Mouse (Mus musculus): ENCODE results near the gene Ift122.

The Ift122 gene

GRCm38 (mm10) chr6:115968086-115968485 lies 114.8 kb downstream of the Ift122 start:
- no peaks in the 10 kb centered on the region for H3K9me3 ChIP-seq (ENCODE audit: low read length)
- H3K36me3 ChIP-seq (ENCODE audit: insufficient read depth, low read length): no peaks in the 10 kb centered on the region
- H3K4me1 ChIP-seq (replicated peaks; ENCODE audit: low read depth, low read length): peaks cover 25% of the 10 kb centered on the region
- H3K4me3 ChIP-seq (replicated peaks; ENCODE audit: low read length): no peak overlapping the region
- peaks cover 32% of the 10 kb centered on the region for H3K27me3 ChIP-seq (ENCODE audit: insufficient read depth, low read length)
- TF ChIP-seq CTCF (conservative IDR thresholded peaks at IDR 0.05; ENCODE audit: low read length): no peak
- no peak for TF ChIP-seq POU5F1 (IDR thresholded peaks at IDR 0.05; ENCODE audit: borderline replicate concordance, low read length)
- no peak for TF ChIP-seq NANOG (IDR thresholded peaks at IDR 0.05; ENCODE audit: borderline replicate concordance, low read length)

GRCm38 (mm10) chr6:115968700-115969099 lies 115.4 kb downstream of the Ift122 start:
- no peak for TF ChIP-seq NANOG (IDR thresholded peaks at IDR 0.05; ENCODE audit: borderline replicate concordance, low read length)
- TF ChIP-seq POU5F1 (IDR thresholded peaks at IDR 0.05; ENCODE audit: borderline replicate concordance, low read length): no peak
- no peak for TF ChIP-seq CTCF (conservative IDR thresholded peaks at IDR 0.05; ENCODE audit: low read length)
- no peak overlapping the region for H3K4me3 ChIP-seq (replicated peaks; ENCODE audit: low read length)
- H3K9me3 ChIP-seq (ENCODE audit: low read length): no peaks in the 10 kb centered on the region
- peaks cover 31% of the 10 kb centered on the region for H3K27me3 ChIP-seq (ENCODE audit: insufficient read depth, low read length)
- H3K36me3 ChIP-seq (ENCODE audit: insufficient read depth, low read length): no peaks in the 10 kb centered on the region
- peaks cover 20% of the 10 kb centered on the region for H3K4me1 ChIP-seq (replicated peaks; ENCODE audit: low read depth, low read length)

- Histone ChIP-seq H3K9me3 (ENCODE audit: low read length) (no peaks in the 10 kb centered on the region), H3K4me3 (replicated peaks; ENCODE audit: low read length) (no peak overlapping the region), H3K27me3 (ENCODE audit: insufficient read depth, low read length) (peaks cover 31% of the 10 kb centered on the region), H3K4me1 (replicated peaks; ENCODE audit: low read depth, low read length) (peaks cover 16% of the 10 kb centered on the region), H3K36me3 (ENCODE audit: insufficient read depth, low read length) (no peaks in the 10 kb centered on the region)
- TF ChIP-seq CTCF (conservative IDR thresholded peaks at IDR 0.05; ENCODE audit: low read length) (no peak), POU5F1 (IDR thresholded peaks at IDR 0.05; ENCODE audit: borderline replicate concordance, low read length) (no peak), NANOG (IDR thresholded peaks at IDR 0.05; ENCODE audit: borderline replicate concordance, low read length) (no peak)
Measured at GRCm38 (mm10) chr6:115969103-115969502, 115.8 kb downstream of the Ift122 start.

- Histone ChIP-seq H3K36me3 (ENCODE audit: insufficient read depth, low read length) (no peaks in the 10 kb centered on the region), H3K4me3 (replicated peaks; ENCODE audit: low read length) (no peak overlapping the region), H3K4me1 (replicated peaks; ENCODE audit: low read depth, low read length) (peaks cover 15% of the 10 kb centered on the region), H3K27me3 (ENCODE audit: insufficient read depth, low read length) (peaks cover 31% of the 10 kb centered on the region), H3K9me3 (ENCODE audit: low read length) (no peaks in the 10 kb centered on the region)
- TF ChIP-seq POU5F1 (IDR thresholded peaks at IDR 0.05; ENCODE audit: borderline replicate concordance, low read length) (no peak), NANOG (IDR thresholded peaks at IDR 0.05; ENCODE audit: borderline replicate concordance, low read length) (no peak), CTCF (conservative IDR thresholded peaks at IDR 0.05; ENCODE audit: low read length) (no peak)
Measured at GRCm38 (mm10) chr6:115969952-115970351, 116.7 kb downstream of the Ift122 start.

GRCm38 (mm10) chr6:115971273-115972060 lies 118.2 kb downstream of the Ift122 start:
- no peak for TF ChIP-seq CTCF (conservative IDR thresholded peaks at IDR 0.05; ENCODE audit: low read length)
- TF ChIP-seq NANOG (IDR thresholded peaks at IDR 0.05; ENCODE audit: borderline replicate concordance, low read length): no peak
- TF ChIP-seq POU5F1 (IDR thresholded peaks at IDR 0.05; ENCODE audit: borderline replicate concordance, low read length): no peak
- Histone ChIP-seq H3K9me3 (ENCODE audit: low read length) (no peaks in the 10 kb centered on the region), H3K36me3 (ENCODE audit: insufficient read depth, low read length) (no peaks in the 10 kb centered on the region), H3K27me3 (ENCODE audit: insufficient read depth, low read length) (peaks cover 32% of the 10 kb centered on the region), H3K4me3 (replicated peaks; ENCODE audit: low read length) (no peak overlapping the region), H3K4me1 (replicated peaks; ENCODE audit: low read depth, low read length) (peaks cover 11% of the 10 kb centered on the region)

GRCm38 (mm10) chr6:115972083-115972764 lies 119.0 kb downstream of the Ift122 start:
- Histone ChIP-seq H3K9me3 (ENCODE audit: low read length) (no peaks in the 10 kb centered on the region), H3K27me3 (ENCODE audit: insufficient read depth, low read length) (peaks cover 32% of the 10 kb centered on the region), H3K36me3 (ENCODE audit: insufficient read depth, low read length) (no peaks in the 10 kb centered on the region), H3K4me3 (replicated peaks; ENCODE audit: low read length) (no peak overlapping the region), H3K4me1 (replicated peaks; ENCODE audit: low read depth, low read length) (peaks cover 10% of the 10 kb centered on the region)
- TF ChIP-seq NANOG (IDR thresholded peaks at IDR 0.05; ENCODE audit: borderline replicate concordance, low read length): no peak
- no peak for TF ChIP-seq POU5F1 (IDR thresholded peaks at IDR 0.05; ENCODE audit: borderline replicate concordance, low read length)
- TF ChIP-seq CTCF (conservative IDR thresholded peaks at IDR 0.05; ENCODE audit: low read length): no peak

GRCm38 (mm10) chr6:115973139-115973875 lies 120.0 kb downstream of the Ift122 start:
- peaks cover 23% of the 10 kb centered on the region for H3K27me3 ChIP-seq (ENCODE audit: insufficient read depth, low read length)
- no peak overlapping the region for H3K4me3 ChIP-seq (replicated peaks; ENCODE audit: low read length)
- no peak for TF ChIP-seq CTCF (conservative IDR thresholded peaks at IDR 0.05; ENCODE audit: low read length)
- TF ChIP-seq POU5F1 (IDR thresholded peaks at IDR 0.05; ENCODE audit: borderline replicate concordance, low read length): no peak
- no peak for TF ChIP-seq NANOG (IDR thresholded peaks at IDR 0.05; ENCODE audit: borderline replicate concordance, low read length)

More at GRCm38 (mm10) chr6:115973139-115973875, 120.0 kb downstream of the Ift122 start:
- H3K9me3 ChIP-seq (ENCODE audit: low read length): no peaks in the 10 kb centered on the region
- H3K4me1 ChIP-seq (replicated peaks; ENCODE audit: low read depth, low read length): peaks cover 10% of the 10 kb centered on the region
- H3K36me3 ChIP-seq (ENCODE audit: insufficient read depth, low read length): no peaks in the 10 kb centered on the region
